Mouse (Mus musculus): ENCODE data around the gene Nkain4. TPM values are rescaled to one million over a fixed set of nuclear protein-coding genes. Genes with fewer than 3 reads are reported as not detected.

The Nkain4 gene
- not detected in 2 replicates for polyA plus RNA-seq (2012; ENCODE audit: low replicate concordance)

GRCm38 (mm10) chr2:180954061-180955047 lies at the start of gene Nkain4:
TSS of gene Nkain4 (minus strand) at chr2:180954699.

GRCm38 (mm10) chr2:180986449-180986848 lies 31.9 kb upstream of the Nkain4 start, which contains the start of gene Col20a1:
TSS of gene Col20a1 (plus strand) at chr2:180986535.

GRCm38 (mm10) chr2:180967010-180967763 lies 12.7 kb upstream of the Nkain4 start, which contains the start of gene Arfgap1:
TSS of gene Arfgap1 (plus strand) at chr2:180967225.

GRCm38 (mm10) chr2:180928723-180929122 lies 25.8 kb downstream of the Nkain4 start, which contains the start of gene Birc7:
TSS of gene Birc7 (plus strand) at chr2:180929023.

GRCm38 (mm10) chr2:180920810-180921400 lies 33.6 kb downstream of the Nkain4 start, which contains the start of gene Ythdf1:
TSS of gene Ythdf1 (minus strand) at chr2:180920949.

Other genes with a start within 250 kb of the Nkain4 start
- gene Dido1, start 244.7 kb downstream of the Nkain4 start, polyA plus RNA-seq (2012; ENCODE audit: low replicate concordance) = 25.6 and 34.6 TPM in 2 replicates
- 11.2 and 14.0 TPM in 2 replicates for gene Gid8, start 244.6 kb downstream of the Nkain4 start, polyA plus RNA-seq (2012; ENCODE audit: low replicate concordance)
- gene Slc17a9, start 229.4 kb downstream of the Nkain4 start, polyA plus RNA-seq (2012; ENCODE audit: low replicate concordance) = 6.3 and 9.1 TPM in 2 replicates
- not detected in 2 replicates for gene Bhlhe23, start 177.8 kb downstream of the Nkain4 start, polyA plus RNA-seq (2012; ENCODE audit: low replicate concordance)
- 76.9 and 82.1 TPM in 2 replicates for gene Ythdf1, start 33.8 kb downstream of the Nkain4 start, polyA plus RNA-seq (2012; ENCODE audit: low replicate concordance)
- not detected in 2 replicates for gene Birc7, start 25.7 kb downstream of the Nkain4 start, polyA plus RNA-seq (2012; ENCODE audit: low replicate concordance)
- gene Arfgap1, start 12.5 kb upstream of the Nkain4 start, polyA plus RNA-seq (2012; ENCODE audit: low replicate concordance) = 33.6 and 37.3 TPM in 2 replicates
- gene Col20a1, start 31.8 kb upstream of the Nkain4 start, polyA plus RNA-seq (2012; ENCODE audit: low replicate concordance) = 3.0 and 7.1 TPM in 2 replicates
- not detected in 2 replicates for gene Chrna4, start 88.8 kb upstream of the Nkain4 start, polyA plus RNA-seq (2012; ENCODE audit: low replicate concordance)
- gene Kcnq2, start 180.6 kb upstream of the Nkain4 start, polyA plus RNA-seq (2012; ENCODE audit: low replicate concordance) = not detected in 2 replicates
- not detected in 2 replicates for gene Eef1a2, start 202.3 kb upstream of the Nkain4 start, polyA plus RNA-seq (2012; ENCODE audit: low replicate concordance)
- gene Ppdpf, start 232.5 kb upstream of the Nkain4 start, polyA plus RNA-seq (2012; ENCODE audit: low replicate concordance) = 250 and 398 TPM in 2 replicates
- not detected in 2 replicates for gene Ptk6, start 248.1 kb upstream of the Nkain4 start, polyA plus RNA-seq (2012; ENCODE audit: low replicate concordance)